8 mouse cellular contexts compared by ENCODE assay signal in genomic region chr19:24163974-24164373, GRCm38 (mm10).
DNase-seq lines count a peak whose midpoint lies in the region; ATAC-seq and TF ChIP-seq lines count a peak whose summit lies in the region.
"Had no signal": no experiment of that assay in that cellular context is flagged by ENCODE, and none has a peak within 500 bp of the region (broad histone marks: within the 10 kb centered on the region; RNA-seq: fewer than 3 reads in every experiment).

No protein-coding gene starts in this region.

- WGBS in hindbrain, embryonic 13.5 days = 48% methylated on average over 4 of the region's 4 CpGs
- WGBS in hindbrain, embryonic 14.5 days = 53% methylated on average over 4 of the region's 4 CpGs
- WGBS in embryonic facial prominence, embryonic 14.5 days = 32% methylated on average over 4 of the region's 4 CpGs

- no peak overlapping the region for H3K4me2 ChIP-seq in hindbrain, embryonic 13.5 days
- no peak overlapping the region for H3K4me2 ChIP-seq in hindbrain, embryonic 14.5 days (replicated peaks)
- no peak overlapping the region for H3K4me2 ChIP-seq in embryonic facial prominence, embryonic 14.5 days (ENCODE audit: low read depth, low read length)
- H3K4me2 ChIP-seq: midbrain, embryonic 11.5 days had no signal

- peaks cover 43% of the 10 kb centered on the region for H3K4me1 ChIP-seq in hindbrain, embryonic 13.5 days (replicated peaks)
- peaks cover 15% of the 10 kb centered on the region for H3K4me1 ChIP-seq in hindbrain, embryonic 14.5 days (replicated peaks; ENCODE audit: control insufficient read depth, insufficient read depth, low read length)
- peaks cover 94% of the 10 kb centered on the region for H3K4me1 ChIP-seq in E14TG2a.4 (replicated peaks; ENCODE audit: low read depth, low read length)
- peaks cover 10% of the 10 kb centered on the region for H3K4me1 ChIP-seq in embryonic facial prominence, embryonic 14.5 days (ENCODE audit: control insufficient read depth, insufficient read depth, low read length)

- TF ChIP-seq CTCF in E14TG2a.4 (conservative IDR thresholded peaks at IDR 0.05; ENCODE audit: low read length) = no peak

- H3K36me3 ChIP-seq in hindbrain, embryonic 13.5 days = no peaks in the 10 kb centered on the region
- H3K36me3 ChIP-seq in hindbrain, embryonic 14.5 days (replicated peaks; ENCODE audit: control insufficient read depth, insufficient read depth) = no peaks in the 10 kb centered on the region
- peaks cover 11% of the 10 kb centered on the region for H3K36me3 ChIP-seq in E14TG2a.4 (ENCODE audit: insufficient read depth, low read length)
- no peaks in the 10 kb centered on the region for H3K36me3 ChIP-seq in embryonic facial prominence, embryonic 14.5 days (ENCODE audit: control insufficient read depth, insufficient read depth, low read length)

- H3K27ac ChIP-seq in hindbrain, embryonic 13.5 days = peak overlapping the region; percentile 35
- H3K27ac ChIP-seq in hindbrain, embryonic 14.5 days = no peak overlapping the region
- H3K27ac ChIP-seq in embryonic facial prominence, embryonic 14.5 days (replicated peaks; ENCODE audit: low read depth, low read length) = 0 out of 2 replicates have a peak overlapping the region, but pooled peaks have one; percentile 33

- H3K27me3 ChIP-seq in hindbrain, embryonic 13.5 days = no peaks in the 10 kb centered on the region
- H3K27me3 ChIP-seq in hindbrain, embryonic 14.5 days (ENCODE audit: control insufficient read depth, insufficient read depth, low read length) = no peaks in the 10 kb centered on the region
- H3K27me3 ChIP-seq in E14TG2a.4 (ENCODE audit: insufficient read depth, low read length) = no peaks in the 10 kb centered on the region
- no peaks in the 10 kb centered on the region for H3K27me3 ChIP-seq in embryonic facial prominence, embryonic 14.5 days (replicated peaks; ENCODE audit: control insufficient read depth, insufficient read depth, low read length)

- no peak overlapping the region for H3K4me3 ChIP-seq in hindbrain, embryonic 13.5 days
- H3K4me3 ChIP-seq in hindbrain, embryonic 14.5 days (replicated peaks; ENCODE audit: low read length) = no peak overlapping the region
- peak overlapping the region; percentile 20 for H3K4me3 ChIP-seq in E14TG2a.4 (replicated peaks; ENCODE audit: low read length)
- no peak overlapping the region for H3K4me3 ChIP-seq in embryonic facial prominence, embryonic 14.5 days (ENCODE audit: low read depth, low read length)

- DNase-seq in hindbrain, embryonic 14.5 days (ENCODE audit: low spot score) = no peak
- DNase-seq in embryonic facial prominence, embryonic 14.5 days (ENCODE audit: low spot score) = peak; percentile 39
- DNase-seq in cerebellum, postnatal 4 days (ENCODE audit: low spot score in 2 of 2) = no peak
- DNase-seq in adrenal gland, adult 2 months = no peak

- no peak for ATAC-seq in hindbrain, embryonic 13.5 days (ENCODE audit: low FRiP score)
- no peak for ATAC-seq in hindbrain, embryonic 14.5 days (ENCODE audit: low FRiP score)
- peak; percentile 24; the same call in 1 of the 2 replicates for ATAC-seq in embryonic facial prominence, embryonic 14.5 days (ENCODE audit: low read depth)
- ATAC-seq in megakaryocyte progenitor cell, adult 5-6 weeks (replicated peaks; ENCODE audit: poor library complexity) = peak; percentile 47

- H3K9ac ChIP-seq in hindbrain, embryonic 13.5 days = no peak overlapping the region
- no peak overlapping the region for H3K9ac ChIP-seq in hindbrain, embryonic 14.5 days
- H3K9ac ChIP-seq in embryonic facial prominence, embryonic 14.5 days (ENCODE audit: low read depth, low read length) = no peak overlapping the region

- no peaks in the 10 kb centered on the region for H3K9me3 ChIP-seq in hindbrain, embryonic 13.5 days
- no peaks in the 10 kb centered on the region for H3K9me3 ChIP-seq in hindbrain, embryonic 14.5 days (ENCODE audit: control insufficient read depth, low read length)
- H3K9me3 ChIP-seq in E14TG2a.4 (ENCODE audit: low read length) = no peaks in the 10 kb centered on the region
- no peaks in the 10 kb centered on the region for H3K9me3 ChIP-seq in embryonic facial prominence, embryonic 14.5 days (ENCODE audit: control insufficient read depth, low read length)

Comparison
In these comparisons a context has a peak if more than half of its experiments do, and no peak if none do; other contexts are left out.
1. ATAC-seq: peak in embryonic facial prominence, embryonic 14.5 days (single experiment) and megakaryocyte progenitor cell, adult 5-6 weeks (single experiment); none in hindbrain, embryonic 13.5 days (single experiment) and hindbrain, embryonic 14.5 days (single experiment).